Mouse (Mus musculus) liver (tissue): ENCODE data around the gene Gm42715.

Source experiments
- DNase-seq: peaks from one replicate; pipeline ENCODE4 v3.0.0-alpha.2; 2020; ENCODE audit warnings: mixed read lengths

Gm42715 gene

DNA sequence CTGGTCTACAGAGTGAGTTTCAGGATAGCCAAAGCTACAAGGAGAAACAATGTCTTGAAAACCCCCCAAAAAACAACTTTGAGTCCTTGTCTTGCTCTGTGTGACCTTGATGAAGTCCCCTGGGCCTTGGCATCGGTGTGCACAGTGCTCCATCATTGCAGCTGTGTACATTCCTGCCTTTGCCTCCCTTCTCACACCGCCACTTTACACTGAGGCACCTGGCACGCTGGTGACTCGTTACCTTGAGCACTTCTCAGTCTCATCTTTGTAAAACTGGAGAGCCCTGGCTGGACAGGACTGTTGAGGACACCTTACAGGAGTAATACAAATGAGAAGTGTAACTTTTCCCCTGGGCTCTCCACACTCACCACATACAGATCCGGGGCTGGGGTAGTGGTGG is 67.8 kb downstream of the Gm42715 start:
- DNase-seq: no peak

DNA sequence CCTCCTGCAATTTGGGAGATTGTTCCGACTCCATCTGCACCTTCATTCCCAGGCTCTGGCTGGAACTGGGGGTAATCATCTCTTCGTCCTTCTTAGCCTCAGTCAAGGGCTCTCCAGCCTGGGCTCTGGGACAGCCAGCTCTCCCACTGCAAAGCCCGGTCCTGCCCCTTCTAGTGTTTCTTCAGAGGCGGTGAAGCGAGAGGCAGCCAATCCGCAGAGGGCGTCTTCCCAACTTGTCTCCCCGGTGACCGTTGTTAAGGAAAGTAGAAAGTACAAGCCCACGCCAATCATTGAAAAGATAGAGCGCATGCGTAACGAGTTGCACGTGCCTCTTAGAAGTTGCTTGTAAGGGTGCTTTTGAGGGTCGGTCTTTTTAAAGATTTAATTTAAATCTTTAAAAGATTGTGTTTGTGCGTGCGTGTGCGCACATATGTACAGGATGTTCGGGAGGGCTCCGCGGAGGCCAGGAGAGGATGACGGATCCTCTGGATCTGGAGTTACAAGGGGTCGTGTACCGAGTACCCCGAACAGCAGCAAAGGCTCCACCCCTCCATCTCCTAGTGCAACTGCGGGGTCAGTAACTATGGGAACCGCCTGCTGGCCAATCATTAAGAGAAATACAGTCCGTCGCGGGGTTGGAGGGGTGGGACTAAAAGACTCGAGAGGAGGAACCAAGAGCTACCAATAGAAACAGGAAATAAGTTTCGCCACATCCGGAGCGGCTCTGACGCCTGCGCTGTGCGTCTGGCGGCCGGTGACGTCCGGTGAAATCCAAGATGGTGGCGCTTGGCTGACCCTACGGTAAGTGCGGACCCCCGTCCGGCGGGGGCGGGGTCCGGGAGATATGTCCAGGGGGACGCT is 68.9 kb downstream of the Gm42715 start, which contains the start of the genes Ccdc189 and Rnf40:
Ccdc189 (minus strand) TSS at position 585 of the 861 bp plus-strand sequence.
Rnf40 (plus strand) TSS at position 757 of the 861 bp plus-strand sequence.
- peak; percentile 94 for DNase-seq

DNA sequence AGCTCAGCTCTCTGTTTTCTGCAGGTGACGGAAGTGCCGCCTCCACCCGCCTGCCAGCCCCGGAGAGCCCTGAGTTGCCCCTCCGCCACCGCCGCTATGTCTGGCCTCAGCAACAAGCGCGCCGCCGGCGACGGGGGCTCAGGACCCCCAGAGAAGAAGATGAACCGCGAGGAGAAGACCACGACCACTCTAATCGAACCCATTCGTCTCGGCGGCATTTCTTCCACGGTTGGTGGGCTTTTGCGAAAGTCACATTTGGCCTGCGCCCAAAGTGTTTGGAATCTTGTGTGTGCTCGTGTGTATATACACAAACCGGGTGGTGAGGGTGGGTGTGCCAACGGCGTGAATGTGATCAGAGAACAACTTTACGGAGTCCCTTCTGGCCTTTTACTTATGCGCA is 69.5 kb downstream of the Gm42715 start:
- no peak for DNase-seq

DNA sequence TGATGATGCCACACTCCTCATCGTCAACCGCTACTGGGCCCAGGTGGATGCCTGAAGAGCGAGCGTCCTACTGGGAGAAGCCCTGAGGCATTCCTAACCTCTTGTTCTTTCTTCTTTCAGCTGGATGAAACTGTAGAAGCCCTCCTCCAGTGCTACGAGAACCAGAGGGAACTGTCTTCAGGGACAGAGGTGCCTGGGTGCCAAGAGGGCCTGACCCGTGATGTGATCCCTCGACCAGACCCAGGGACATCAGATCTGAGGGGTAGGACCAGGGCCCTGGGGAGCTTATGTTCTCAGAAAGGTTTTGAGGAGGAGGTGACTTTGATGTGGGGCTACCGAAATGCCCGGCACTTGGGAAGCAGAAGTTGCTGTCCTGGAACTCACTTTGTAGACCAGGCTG is 70.3 kb downstream of the Gm42715 start:
- DNase-seq: no peak

DNA sequence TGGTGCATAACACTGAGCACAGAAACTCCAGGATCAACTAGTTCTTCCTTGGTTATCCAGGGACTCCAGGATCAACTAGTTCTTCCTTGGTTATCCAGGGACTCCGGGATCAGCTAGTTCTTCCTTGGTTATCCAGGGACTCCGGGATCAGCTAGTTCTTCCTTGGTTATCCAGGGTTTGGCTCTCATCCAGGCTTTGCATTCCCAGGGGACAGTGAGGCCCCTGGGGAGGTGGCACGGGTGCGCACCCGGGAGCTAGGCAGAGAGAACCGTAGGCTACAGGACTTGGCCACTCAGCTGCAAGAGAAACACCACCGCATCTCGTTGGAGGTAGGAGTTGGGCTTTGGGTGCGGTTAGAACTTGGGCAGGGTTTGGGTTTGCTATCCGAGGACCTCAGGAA is 71.7 kb downstream of the Gm42715 start:
- DNase-seq: no peak

DNA sequence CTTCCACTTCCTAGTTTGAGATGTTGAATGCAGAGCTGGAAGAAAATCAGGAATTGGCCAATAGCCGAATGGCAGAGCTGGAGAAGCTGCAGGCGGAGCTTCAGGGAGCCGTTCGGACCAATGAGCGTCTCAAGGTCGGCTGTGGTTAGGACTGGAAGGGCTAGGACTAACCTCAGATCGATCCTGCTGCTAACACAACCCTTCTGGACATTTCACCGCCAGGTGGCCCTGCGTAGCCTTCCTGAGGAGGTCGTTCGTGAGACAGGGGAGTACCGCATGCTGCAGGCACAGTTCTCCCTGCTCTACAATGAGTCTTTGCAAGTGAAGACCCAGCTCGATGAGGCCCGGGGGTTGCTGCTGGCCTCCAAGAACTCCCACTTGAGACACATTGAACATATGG is 73.2 kb downstream of the Gm42715 start:
- DNase-seq: no peak

DNA sequence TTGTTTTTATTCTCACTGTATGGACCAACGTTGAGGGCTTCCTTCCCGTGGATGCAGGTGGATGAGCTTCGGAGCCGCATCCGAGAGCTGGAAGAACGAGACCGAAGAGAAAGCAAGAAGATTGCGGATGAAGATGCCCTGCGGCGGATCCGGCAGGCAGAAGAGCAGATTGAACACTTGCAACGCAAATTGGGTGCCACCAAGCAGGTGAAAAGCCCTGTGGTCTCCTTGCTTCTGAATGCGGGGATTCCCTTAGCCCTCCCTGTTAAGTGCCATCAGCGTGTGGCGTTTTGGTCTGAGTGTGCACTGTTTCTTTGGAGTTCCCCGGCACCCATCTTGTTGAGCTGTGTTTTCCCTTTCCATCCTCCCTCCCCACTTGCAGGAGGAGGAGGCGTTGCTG is 77.4 kb downstream of the Gm42715 start:
- no peak for DNase-seq

DNA sequence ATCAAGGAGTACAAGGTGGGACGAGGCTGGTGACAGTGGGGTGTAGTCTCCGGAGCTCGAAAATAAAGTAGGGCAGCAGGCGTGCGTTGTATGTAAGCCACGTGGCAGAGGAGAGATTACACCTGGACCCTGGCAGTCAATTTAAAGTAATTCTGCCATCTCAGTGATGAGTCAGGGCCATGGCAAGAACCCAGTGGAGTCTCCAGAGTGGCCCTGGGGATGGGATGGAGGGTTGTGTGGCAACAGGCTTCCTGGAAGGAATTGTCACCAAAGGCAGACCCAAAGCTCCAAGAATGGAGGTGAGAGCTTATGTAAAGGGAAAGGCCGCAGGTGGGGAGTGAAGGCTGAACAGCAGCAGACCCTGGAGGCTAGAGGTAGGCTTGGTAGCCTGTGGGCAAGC is 81.2 kb downstream of the Gm42715 start:
- no peak for DNase-seq

DNA sequence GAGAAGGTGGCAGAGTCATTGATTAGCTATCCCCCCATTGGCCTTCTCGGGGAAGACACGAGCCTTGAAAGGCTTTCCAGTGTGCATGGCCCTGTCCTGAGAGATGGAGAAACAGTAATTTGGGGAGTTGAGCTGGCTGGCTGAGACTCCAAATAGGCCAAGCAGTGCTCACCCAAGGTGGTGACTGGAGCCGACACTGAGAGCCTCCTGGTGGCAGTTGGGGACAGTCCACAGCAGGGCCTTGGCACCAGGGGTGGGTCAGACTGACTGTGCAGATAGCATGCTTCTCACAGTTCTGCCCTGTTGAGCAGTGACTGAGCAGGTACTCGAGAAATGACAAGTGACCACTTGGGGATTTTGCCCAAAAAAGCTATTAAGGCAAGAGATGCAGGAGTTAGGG is 82.4 kb downstream of the Gm42715 start:
- no peak for DNase-seq

DNA sequence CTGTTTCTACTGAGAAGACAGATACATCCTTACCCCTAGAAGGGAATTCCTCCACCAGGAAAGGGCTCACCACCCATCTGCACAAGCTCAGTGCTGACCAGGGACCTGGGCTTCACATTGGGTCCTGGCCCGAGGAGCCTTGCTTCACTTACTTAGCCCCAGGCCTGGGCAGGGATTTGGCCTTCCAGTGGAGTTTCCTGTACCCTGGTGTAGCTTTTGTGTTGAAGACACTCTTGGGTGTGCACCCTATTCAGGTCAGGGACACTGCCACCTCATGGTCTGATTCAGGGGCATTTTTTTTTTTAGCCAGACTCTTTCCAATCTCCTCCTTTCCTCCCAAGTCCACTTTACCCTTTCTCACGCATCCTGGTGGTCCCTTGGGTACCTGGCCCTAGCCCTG is 83.5 kb downstream of the Gm42715 start:
- no peak for DNase-seq

DNA sequence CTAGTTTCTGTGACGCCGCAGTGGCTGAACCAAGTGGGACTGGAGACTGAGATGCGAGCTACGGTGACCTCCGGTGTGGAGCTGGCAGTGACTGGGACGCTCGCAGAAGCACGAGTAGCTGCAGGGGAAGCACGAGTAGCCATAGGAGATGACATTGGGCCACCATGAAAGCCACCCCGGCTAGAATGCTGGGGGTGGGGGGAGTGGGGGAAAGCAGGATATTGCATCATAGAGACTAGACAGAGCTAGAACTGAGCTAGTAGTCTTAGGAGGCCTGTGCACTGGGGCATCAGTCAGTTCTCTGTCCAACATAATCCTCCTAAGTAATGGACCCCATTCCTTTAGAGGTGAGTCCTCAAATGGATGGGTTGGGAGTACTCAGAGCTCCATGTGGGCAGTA is 84.9 kb downstream of the Gm42715 start:
- DNase-seq: no peak

DNA sequence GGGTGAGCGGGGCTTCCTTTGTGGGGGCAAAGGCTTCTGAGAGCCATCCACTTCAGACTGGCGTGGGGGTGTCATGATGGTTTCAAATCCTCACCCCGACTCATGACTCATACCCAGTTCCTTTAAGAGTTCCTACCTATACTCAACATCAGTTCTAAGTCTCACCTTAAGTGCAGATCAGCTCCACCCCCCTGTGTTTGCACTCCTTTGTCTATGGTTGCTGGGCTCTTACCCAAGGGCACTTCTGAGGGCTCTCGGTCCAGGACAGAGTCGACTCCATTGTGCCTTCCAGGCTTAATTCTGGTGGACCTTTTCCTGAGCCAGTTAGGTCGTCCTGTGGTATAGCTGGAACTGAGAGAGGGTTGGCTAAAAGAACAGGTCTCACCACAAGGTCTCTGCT is 87.8 kb downstream of the Gm42715 start:
- no peak for DNase-seq

DNA sequence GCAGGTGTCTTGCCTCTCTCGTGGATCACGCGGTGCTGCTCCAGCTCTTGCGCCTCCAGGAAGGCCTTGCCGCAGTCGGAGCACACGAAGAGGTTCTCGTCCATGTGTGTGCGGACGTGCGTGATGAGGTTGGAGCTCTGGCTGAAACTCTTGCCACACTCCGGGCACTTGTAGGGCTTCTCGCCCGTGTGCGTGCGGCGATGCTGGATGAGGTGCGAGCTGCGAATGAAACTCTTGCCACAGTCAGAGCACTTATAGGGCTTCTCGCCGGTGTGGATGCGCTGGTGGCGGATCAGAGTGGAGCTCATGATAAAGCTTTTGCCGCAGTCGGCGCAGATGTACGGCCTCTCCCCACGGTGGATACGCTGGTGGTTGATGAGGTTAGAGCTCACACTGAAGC is 91.6 kb downstream of the Gm42715 start:
- no peak for DNase-seq

DNA sequence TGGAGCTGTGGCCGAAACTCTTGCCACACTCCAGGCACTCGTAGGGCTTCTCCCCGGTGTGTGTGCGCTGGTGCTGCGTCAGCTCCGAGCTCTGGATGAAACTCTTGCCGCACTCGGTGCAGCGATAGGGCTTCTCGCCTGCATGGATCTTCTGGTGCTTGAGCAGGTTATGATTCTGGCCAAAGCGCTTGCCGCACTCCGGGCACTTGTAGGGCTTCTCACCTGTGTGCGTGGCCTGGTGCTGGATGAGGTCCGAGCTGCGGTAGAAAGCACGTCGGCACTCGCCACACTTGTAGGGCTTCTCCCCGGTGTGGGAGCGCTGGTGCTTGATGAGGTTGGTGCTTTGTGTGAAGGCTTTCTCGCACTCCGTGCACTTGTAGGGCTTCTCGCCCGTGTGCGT is 92.2 kb downstream of the Gm42715 start:
- no peak for DNase-seq

DNA sequence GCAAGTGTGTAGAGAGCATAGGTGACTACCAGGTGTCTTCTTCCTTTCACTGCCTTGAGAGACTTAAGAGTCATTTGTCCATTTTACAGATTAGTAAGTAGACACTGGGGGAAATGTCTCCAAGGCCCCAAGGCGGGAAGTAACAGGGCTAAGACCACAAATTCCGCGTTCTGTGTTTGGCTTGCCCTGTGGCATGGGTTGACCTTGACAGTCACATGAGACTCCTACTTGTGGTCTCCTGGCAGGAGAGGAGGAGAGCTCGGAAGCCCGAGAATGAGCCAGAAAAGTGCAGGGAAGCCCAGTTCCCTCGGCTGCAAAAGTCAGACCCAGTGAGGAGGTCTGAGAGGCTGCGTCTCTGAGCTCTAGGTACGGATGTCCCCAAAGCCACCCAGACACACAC is 94.1 kb downstream of the Gm42715 start:
- no peak for DNase-seq

DNA sequence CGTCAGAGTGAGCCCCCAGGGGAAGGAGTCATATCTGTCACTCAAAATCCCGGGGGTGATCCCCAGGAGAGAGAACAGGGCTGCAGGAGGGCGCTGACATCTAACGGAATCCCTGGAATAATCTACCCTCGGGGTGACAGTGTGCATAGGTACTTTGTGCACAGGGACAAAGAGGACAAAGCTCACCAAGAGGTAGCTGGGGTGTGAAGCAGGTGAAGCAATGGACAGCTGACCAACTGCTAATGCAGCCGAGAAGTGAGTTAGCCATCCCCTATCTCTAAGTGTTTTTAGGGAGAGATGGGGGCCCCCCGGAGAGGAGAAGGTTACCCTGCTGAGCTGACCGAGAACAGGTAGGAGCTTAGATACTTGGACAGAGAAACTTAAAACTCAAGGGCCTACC is 94.7 kb downstream of the Gm42715 start:
- DNase-seq: no peak

DNA sequence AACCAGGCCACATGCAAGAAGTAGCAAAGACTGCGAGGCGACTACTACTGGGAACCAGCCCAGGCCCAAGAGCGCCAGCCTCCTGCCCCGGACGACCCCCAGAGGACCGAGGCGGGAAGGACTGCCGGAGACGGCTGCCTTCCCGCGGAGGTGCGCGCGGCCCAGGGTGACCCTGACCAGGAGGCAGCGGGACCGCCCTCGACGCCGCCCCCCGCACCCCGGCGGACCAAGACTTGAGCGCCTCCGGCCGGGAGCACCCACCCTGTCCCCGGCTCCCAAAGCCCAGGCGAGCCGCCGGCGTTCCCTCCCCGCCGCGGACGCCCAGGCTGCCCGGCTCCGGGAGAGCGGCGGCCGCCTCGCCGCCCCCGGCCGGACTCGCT is 95.1 kb downstream of the Gm42715 start:
- DNase-seq: peak; percentile 69

DNA sequence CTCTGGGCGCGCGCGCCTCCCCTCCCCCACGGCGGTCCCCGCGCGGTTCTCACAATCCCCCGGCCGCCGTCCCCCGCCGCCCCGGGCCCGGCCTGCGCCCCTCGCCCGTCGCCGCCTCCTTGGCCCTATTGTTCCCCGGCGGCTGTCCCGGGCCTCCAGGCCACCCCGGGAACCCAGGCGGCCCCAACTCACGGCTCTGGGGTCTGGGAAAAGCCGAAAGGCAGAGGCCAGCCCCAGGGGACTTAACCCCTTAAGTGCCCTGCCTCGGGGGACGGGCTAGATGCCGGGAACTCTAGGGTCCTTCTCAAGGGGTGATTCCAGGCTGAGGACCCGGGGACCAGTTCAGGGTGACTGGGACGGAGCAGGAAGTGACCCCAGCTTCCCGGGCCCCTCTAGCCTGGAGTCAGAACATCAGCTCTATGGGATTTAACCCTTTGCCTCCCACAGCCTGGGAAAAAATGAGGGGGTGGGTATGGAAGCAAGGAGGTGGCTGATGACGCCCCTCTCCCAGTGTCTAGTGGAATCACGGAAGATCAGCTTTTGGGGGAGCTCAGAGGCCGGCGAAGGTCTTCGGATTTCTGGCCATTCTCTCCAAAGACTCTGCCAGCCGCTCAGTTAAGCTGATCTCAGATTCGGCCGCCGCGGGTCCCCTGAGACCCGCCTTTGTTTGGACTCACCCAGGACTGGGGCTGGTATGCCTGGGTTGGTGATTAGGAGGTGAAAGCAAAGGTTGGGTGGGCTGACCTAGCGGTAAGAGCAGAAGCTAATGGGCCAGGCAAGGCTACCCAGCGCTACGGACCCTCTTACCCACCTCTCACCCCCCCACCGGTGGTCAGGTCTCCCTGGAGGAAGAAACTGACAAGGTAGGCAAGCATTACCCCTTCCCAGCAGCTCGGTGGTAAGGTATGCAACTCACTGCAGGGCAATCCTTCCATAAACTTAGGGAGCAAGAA is 95.8 kb downstream of the Gm42715 start, which contains the start of gene Zfp629:
Zfp629 (minus strand) TSS at position 907 of the 953 bp plus-strand sequence.
- peak; percentile 62 for DNase-seq

DNA sequence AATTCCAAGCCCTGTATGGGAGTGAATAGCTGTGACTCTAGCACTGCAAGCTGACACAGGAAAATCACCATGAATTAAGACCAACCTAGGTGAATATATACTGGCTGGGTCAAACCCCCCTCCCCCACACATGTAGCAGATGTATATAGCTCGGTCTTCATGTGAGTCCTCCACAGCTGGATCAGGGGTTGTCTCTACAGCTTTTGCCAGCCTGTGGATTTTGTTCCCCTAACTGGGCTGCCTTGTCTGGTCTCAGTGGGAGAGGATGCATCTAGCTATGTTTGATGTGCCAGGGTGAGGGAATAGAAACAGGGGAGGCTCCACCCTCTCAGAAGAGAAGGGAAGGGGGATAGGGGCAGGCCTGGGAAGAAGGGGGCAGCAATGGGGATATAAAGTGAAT is 97.0 kb downstream of the Gm42715 start:
- DNase-seq: no peak
